Mouse (Mus musculus) T-cell, adult 2 months (primary cell): ENCODE data around the gene Amot.

Source experiments
- DNase-seq: peaks from one replicate; pipeline ENCODE4 v3.0.0; 2022; ENCODE audit warnings: low spot score

The Amot gene

GRCm38 (mm10) chrX:145479942-145480341, 25.0 kb downstream of the Amot start:
- DNase-seq: no peak

GRCm38 (mm10) chrX:145477725-145478194, 27.2 kb downstream of the Amot start:
- DNase-seq: no peak

- DNase-seq: no peak
Measured at GRCm38 (mm10) chrX:145477003-145477724, 27.8 kb downstream of the Amot start.

- DNase-seq: no peak
Measured at GRCm38 (mm10) chrX:145468264-145468663, 36.7 kb downstream of the Amot start.

GRCm38 (mm10) chrX:145463524-145463923, 41.5 kb downstream of the Amot start:
- DNase-seq: no peak

GRCm38 (mm10) chrX:145461339-145461738, 43.6 kb downstream of the Amot start:
- no peak for DNase-seq

- DNase-seq: no peak
Measured at GRCm38 (mm10) chrX:145456251-145456650, 48.7 kb downstream of the Amot start.

GRCm38 (mm10) chrX:145455629-145456028, 49.4 kb downstream of the Amot start:
- no peak for DNase-seq

- no peak for DNase-seq
Measured at GRCm38 (mm10) chrX:145454828-145455227, 50.2 kb downstream of the Amot start.

GRCm38 (mm10) chrX:145441526-145441925, 63.5 kb downstream of the Amot start:
- no peak for DNase-seq

GRCm38 (mm10) chrX:145433652-145434051, 71.3 kb downstream of the Amot start:
- DNase-seq: no peak

GRCm38 (mm10) chrX:145430836-145431570, 74.0 kb downstream of the Amot start:
- DNase-seq: no peak

GRCm38 (mm10) chrX:145428811-145429210, 76.2 kb downstream of the Amot start:
- no peak for DNase-seq

- no peak for DNase-seq
Measured at GRCm38 (mm10) chrX:145424026-145424425, 81.0 kb downstream of the Amot start.

- DNase-seq: no peak
Measured at GRCm38 (mm10) chrX:145414319-145414718, 90.7 kb downstream of the Amot start.

- no peak for DNase-seq
Measured at GRCm38 (mm10) chrX:145411425-145411824, 93.6 kb downstream of the Amot start.

GRCm38 (mm10) chrX:145406052-145406451, 98.9 kb downstream of the Amot start:
- DNase-seq: no peak

GRCm38 (mm10) chrX:145401926-145402325, 103.1 kb downstream of the Amot start:
- DNase-seq: no peak

- no peak for DNase-seq
Measured at GRCm38 (mm10) chrX:145399236-145399635, 105.7 kb downstream of the Amot start.
